19 mouse cellular contexts compared by ENCODE assay signal in the genomic region with DNA sequence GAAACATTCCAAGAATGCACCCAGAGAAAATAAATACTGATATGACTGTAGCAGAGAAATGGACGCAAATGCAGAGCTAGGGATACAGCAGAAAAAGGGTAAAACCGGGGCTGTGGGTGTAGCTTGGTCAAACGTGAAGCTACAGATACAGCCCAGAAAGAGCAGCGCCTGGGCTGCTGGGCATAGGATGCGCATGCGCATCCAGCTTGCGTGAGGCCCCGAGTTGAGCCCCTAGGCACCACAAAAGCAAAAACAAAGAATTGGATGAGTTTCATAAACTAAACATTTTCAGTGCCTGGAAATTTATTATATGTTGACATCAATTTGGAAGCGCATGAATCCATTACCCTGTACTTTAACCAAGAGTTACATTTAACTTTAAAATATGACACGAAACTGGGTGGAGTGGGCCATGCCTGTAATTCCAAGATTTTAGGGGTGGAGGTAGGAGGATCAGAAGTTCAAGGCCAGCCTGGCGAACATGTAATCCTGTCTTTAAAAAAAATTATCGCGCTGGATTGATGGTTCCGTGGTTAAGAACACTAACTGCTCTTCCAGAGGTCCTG. TPM values are rescaled to one million over a fixed set of nuclear protein-coding genes. Genes with fewer than 3 reads are reported as not detected.
DNase-seq lines count a peak whose midpoint lies in the region; ATAC-seq and TF ChIP-seq lines count a peak whose summit lies in the region.
"Had no signal": no experiment of that assay in that cellular context is flagged by ENCODE, and none has a peak within 500 bp of the region (broad histone marks: within the 10 kb centered on the region; RNA-seq: fewer than 3 reads in every experiment).

No protein-coding gene starts in this region.

- H3K9me3 ChIP-seq in heart, embryonic 12.5 days (replicated peaks) = no peaks in the 10 kb centered on the region
- H3K9me3 ChIP-seq in kidney, postnatal 0 days (replicated peaks; ENCODE audit: low read length) = no peaks in the 10 kb centered on the region
- no peaks in the 10 kb centered on the region for H3K9me3 ChIP-seq in lung, embryonic 16.5 days (ENCODE audit: control insufficient read depth, low read length)
- H3K9me3 ChIP-seq: forebrain, embryonic 12.5 days; G1E; hindbrain, embryonic 13.5 days; neural tube, embryonic 13.5 days had no signal

- H3K4me3 ChIP-seq in heart, embryonic 12.5 days = no peak overlapping the region
- H3K4me3 ChIP-seq in kidney, postnatal 0 days (replicated peaks; ENCODE audit: low read depth, low read length) = no peak overlapping the region
- H3K4me3 ChIP-seq in lung, embryonic 16.5 days (ENCODE audit: low read length) = 0 out of 2 replicates have a peak overlapping the region, but pooled peaks have one; percentile 15
- H3K4me3 ChIP-seq: forebrain, embryonic 12.5 days; gastrocnemius, adult 2 months; hindbrain, embryonic 13.5 days; megakaryocyte, embryonic 14.5 days; neural tube, embryonic 13.5 days had no signal

- WGBS in heart, embryonic 12.5 days = 81% methylated on average over 14 of the region's 14 CpGs
- 77% methylated on average over 14 of the region's 14 CpGs for WGBS in kidney, postnatal 0 days
- WGBS in lung, embryonic 16.5 days = 62% methylated on average over 14 of the region's 14 CpGs

- peaks cover 4% of the 10 kb centered on the region; the same call in 1 of the 2 replicates for H3K4me1 ChIP-seq in heart, embryonic 12.5 days (replicated peaks)
- H3K4me1 ChIP-seq in kidney, postnatal 0 days (replicated peaks; ENCODE audit: insufficient read depth, low read length) = no peaks in the 10 kb centered on the region
- no peaks in the 10 kb centered on the region for H3K4me1 ChIP-seq in lung, embryonic 16.5 days (replicated peaks; ENCODE audit: control insufficient read depth, insufficient read depth, low read length)
- H3K4me1 ChIP-seq: forebrain, embryonic 12.5 days; hindbrain, embryonic 13.5 days; neural tube, embryonic 13.5 days had no signal

- TF ChIP-seq CTCF in kidney, postnatal 0 days (IDR thresholded peaks at IDR 0.05; ENCODE audit: low read depth) = no peak

- H3K9ac ChIP-seq in heart, embryonic 12.5 days = no peak overlapping the region
- H3K9ac ChIP-seq in kidney, postnatal 0 days (ENCODE audit: low read depth, low read length) = no peak overlapping the region
- no peak overlapping the region for H3K9ac ChIP-seq in lung, embryonic 16.5 days (ENCODE audit: low read length)
- H3K9ac ChIP-seq: forebrain, embryonic 12.5 days; hindbrain, embryonic 13.5 days; neural tube, embryonic 13.5 days had no signal

- no peak for ATAC-seq in heart, embryonic 12.5 days (ENCODE audit: insufficient number of reproducible peaks, low FRiP score)
- ATAC-seq in kidney, postnatal 0 days (replicated peaks; ENCODE audit: low FRiP score, low read depth) = no peak
- ATAC-seq in lung, embryonic 16.5 days (ENCODE audit: low read depth) = peak; percentile 91
- ATAC-seq: activated CD4-positive, CD25-positive, alpha-beta regulatory T cell, adult 4 months had no signal

- no peaks in the 10 kb centered on the region for H3K36me3 ChIP-seq in heart, embryonic 12.5 days
- H3K36me3 ChIP-seq in kidney, postnatal 0 days (ENCODE audit: insufficient read depth, low read length) = no peaks in the 10 kb centered on the region
- no peaks in the 10 kb centered on the region for H3K36me3 ChIP-seq in lung, embryonic 16.5 days (ENCODE audit: control insufficient read depth, insufficient read depth, low read length)
- H3K36me3 ChIP-seq: forebrain, embryonic 12.5 days; G1E; hindbrain, embryonic 13.5 days; neural tube, embryonic 13.5 days had no signal

- intact Hi-C loops in heart, postnatal 10 days (cut with DNase I) = no loop called here

- peak overlapping the region; percentile 19; the same call in 1 of the 2 replicates for H3K4me2 ChIP-seq in heart, embryonic 12.5 days
- peak overlapping the region; percentile 8; the same call in 1 of the 2 replicates for H3K4me2 ChIP-seq in kidney, postnatal 0 days (ENCODE audit: low read length)
- H3K4me2 ChIP-seq in lung, embryonic 16.5 days (ENCODE audit: low read depth, low read length) = peak overlapping the region; percentile 27
- H3K4me2 ChIP-seq: forebrain, embryonic 12.5 days; hindbrain, embryonic 13.5 days; neural tube, embryonic 13.5 days had no signal

- no peak overlapping the region for H3K27ac ChIP-seq in heart, embryonic 12.5 days (ENCODE audit: poor library complexity, severe bottlenecking)
- H3K27ac ChIP-seq in kidney, postnatal 0 days = 0 out of 2 replicates have a peak overlapping the region, but pooled peaks have one; percentile 25
- H3K27ac ChIP-seq in lung, embryonic 16.5 days (ENCODE audit: low read length) = peak overlapping the region; percentile 59
- H3K27ac ChIP-seq: forebrain, embryonic 12.5 days; gastrocnemius, adult 2 months; hindbrain, embryonic 13.5 days; neural tube, embryonic 13.5 days had no signal

- no peaks in the 10 kb centered on the region for H3K27me3 ChIP-seq in heart, embryonic 12.5 days (replicated peaks)
- H3K27me3 ChIP-seq in kidney, postnatal 0 days (ENCODE audit: insufficient read depth, low read length) = no peaks in the 10 kb centered on the region
- H3K27me3 ChIP-seq in lung, embryonic 16.5 days (ENCODE audit: control insufficient read depth, insufficient read depth, low read depth, low read length) = no peaks in the 10 kb centered on the region
- H3K27me3 ChIP-seq: forebrain, embryonic 12.5 days; hindbrain, embryonic 13.5 days; neural tube, embryonic 13.5 days had no signal

- no peak for DNase-seq in heart, postnatal 10 days
- DNase-seq in kidney, postnatal 0 days (ENCODE audit: low spot score) = peak; percentile 59
- no peak for DNase-seq in kidney, adult 8-10 months
- DNase-seq in lung, postnatal 36 days = no peak
- no peak for DNase-seq in left cerebral cortex, adult 11 months (ENCODE audit: low spot score)
- DNase-seq: adrenal gland, postnatal 14 days; gastrocnemius, adult 2 months; heart, postnatal 14 days; liver; midbrain, embryonic 14.5 days; thymus, postnatal 25 days had no signal

RNA-seq across cellular contexts. Expression of gene Cdc42bpa, which starts 19.4 kb away (rescaled TPM):
- 11.6 and 14.7 TPM in 2 replicates for polyA plus RNA-seq in heart, embryonic 12.5 days (2016; fragmentation: Nextera tagmentation; extraction: Ambion mirVana)
- total RNA-seq in heart, postnatal 10 days (2021) = 10 to 100 TPM; 56.6 to 57.7 TPM
- 15.8 and 17.4 TPM in 2 replicates for polyA plus RNA-seq in kidney, postnatal 0 days (2015; fragmentation: Nextera tagmentation; extraction: Ambion mirVana)
- 13.6 and 13.7 TPM in 2 replicates for polyA plus RNA-seq in lung, embryonic 16.5 days (2015; fragmentation: Nextera tagmentation; extraction: Ambion mirVana)
